Mouse (Mus musculus): ENCODE measurements at regions not wholly inside any gene's neighbourhood (a gene's known extent, or its start where the extent isn't known, plus 50 kb on each side); places are given as distances from the start of the nearest gene placed in this dataset.

DNA sequence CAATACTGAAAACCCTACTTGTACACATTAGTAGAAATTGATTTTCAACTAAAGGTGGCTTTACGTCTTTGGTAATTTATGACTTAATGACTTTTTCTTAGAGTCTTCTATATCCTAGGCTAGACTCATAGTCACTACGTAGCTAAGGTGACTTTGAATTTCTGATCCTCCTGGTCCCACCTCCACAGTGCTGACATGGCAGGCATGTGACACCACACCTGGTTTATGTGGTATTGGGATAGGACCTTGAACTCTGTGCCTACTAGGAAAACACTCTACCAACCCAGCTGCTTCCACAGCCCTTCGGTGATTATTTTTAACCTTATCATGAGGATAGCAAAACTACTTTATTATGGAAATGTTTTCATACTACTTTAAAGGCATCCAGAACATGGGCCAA lies 51.5 kb upstream of the D7Ertd443e start:
- DNase-seq (ENCODE audit: low spot score in 2 of 2): no peak

GRCm38 (mm10) chr7:134439281-134439680 lies 53.8 kb upstream of the D7Ertd443e start:
- DNase-seq (ENCODE audit: low spot score in 2 of 2): no peak

- no peak for DNase-seq (ENCODE audit: low spot score in 2 of 2)
Measured at GRCm38 (mm10) chr7:134445008-134445806, 59.7 kb upstream of the D7Ertd443e start.

DNA sequence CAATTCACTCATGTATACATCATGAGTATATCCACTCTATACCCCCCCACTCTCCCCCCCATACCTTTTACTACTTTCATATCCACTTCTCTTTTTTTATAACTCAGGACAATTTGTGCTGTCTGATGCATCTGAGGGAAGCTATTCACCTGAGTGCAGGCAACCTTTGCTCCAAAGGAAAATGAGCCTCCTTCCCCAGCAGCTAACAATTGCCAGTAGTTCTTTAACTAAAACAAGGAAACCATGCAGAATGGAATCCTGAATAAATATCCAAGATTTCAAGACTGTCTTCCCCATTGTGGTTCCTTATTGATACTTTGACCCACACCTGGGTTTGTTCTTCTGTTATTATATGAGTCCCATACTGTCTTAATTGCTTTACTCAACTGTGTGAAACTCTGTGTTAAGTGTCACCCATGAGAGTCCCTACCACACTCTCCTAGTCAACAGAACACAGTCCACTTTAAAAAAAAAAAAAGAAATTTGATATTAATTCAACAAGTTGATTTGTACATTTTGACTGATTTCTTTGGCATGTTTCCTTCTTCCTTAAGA lies 62.3 kb upstream of the D7Ertd443e start:
- no peak for DNase-seq (ENCODE audit: low spot score in 2 of 2)

GRCm38 (mm10) chr7:134448831-134449230 lies 63.4 kb upstream of the D7Ertd443e start:
- DNase-seq (ENCODE audit: low spot score in 2 of 2): no peak

- DNase-seq (ENCODE audit: low spot score in 2 of 2): no peak
Measured at GRCm38 (mm10) chr7:134462677-134463076, 77.2 kb upstream of the D7Ertd443e start.

DNA sequence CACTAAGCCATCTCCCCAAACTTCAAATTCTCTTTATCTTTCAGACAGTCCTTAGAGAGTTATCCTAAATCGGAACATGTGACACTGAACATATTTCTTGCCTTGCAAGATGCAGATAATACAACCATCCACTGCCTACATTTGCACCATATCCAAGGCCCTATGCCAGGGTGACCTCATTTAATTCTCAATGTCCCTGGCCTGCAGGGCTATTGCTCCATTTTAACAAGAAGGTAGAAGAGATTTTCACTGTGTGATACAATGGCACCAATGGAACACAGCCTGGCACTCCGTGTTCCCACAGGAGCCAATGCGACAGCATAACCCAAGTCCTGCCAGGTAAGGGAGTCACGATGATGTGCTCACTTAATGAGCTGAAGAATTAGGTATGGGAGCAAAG lies 77.9 kb upstream of the D7Ertd443e start:
- no peak for DNase-seq (ENCODE audit: low spot score in 2 of 2)

- no peak for DNase-seq (ENCODE audit: low spot score in 2 of 2)
Measured at GRCm38 (mm10) chr7:134467216-134467615, 81.8 kb upstream of the D7Ertd443e start.

GRCm38 (mm10) chr7:134471286-134471685 lies 85.8 kb upstream of the D7Ertd443e start:
- DNase-seq (ENCODE audit: low spot score in 2 of 2): no peak

DNA sequence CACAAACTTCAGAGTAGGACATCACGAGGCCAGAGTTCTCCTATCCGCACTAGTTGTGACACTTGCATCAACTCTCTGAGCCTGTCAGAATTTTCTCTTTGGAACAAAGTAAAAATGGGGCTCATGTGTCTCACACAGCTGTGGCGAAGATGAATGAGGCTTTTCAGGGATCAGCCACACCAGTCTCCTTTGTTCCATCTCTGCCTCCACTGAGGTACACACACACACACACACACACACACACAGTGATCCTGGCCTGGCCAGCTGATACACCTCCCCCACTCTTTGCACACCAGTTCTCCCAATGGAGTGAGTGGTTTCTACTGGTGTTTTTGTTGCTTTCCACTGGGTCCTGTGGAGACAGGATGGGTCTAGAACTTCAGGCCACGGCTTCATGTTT lies 105.9 kb upstream of the D7Ertd443e start:
- DNase-seq (ENCODE audit: low spot score in 2 of 2): no peak

DNA sequence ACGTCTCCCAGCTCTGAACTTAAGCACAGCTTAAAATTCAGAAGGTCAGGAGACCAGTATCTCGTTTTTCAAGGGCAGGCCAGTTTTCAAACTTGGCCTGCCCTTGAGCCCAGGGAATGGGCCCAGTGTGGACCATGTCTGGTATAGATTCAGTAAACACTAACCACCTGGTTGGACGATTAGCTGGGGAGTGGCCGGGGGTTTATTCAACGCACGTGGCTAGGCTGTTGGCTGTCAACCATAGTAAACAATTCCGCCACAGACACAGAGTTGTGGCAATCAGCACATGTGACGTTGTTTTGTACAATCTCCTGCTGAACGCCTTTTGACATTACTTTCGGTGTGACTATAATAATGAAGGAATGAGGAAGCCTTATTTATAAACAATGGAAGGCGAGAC lies 111.8 kb upstream of the D7Ertd443e start:
- no peak for DNase-seq (ENCODE audit: low spot score in 2 of 2)

DNA sequence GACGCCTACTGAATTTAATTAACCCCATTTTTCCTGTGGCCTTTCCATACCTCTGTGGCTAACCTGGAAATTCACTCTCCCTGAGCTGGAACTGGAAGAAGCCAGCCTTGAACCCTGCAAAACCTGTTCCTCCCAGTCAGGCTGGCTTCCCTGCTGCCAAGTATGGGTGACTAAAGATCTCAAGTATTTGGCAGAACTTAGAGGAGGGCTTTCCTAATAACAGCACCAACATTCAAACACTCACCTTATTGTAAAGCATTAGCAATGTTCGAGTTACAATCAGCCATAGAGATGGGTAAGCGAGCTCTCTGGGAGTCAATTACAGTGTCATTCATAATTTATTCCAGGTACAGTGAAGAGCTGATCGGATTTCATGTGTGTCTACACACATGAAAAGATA lies 112.4 kb upstream of the D7Ertd443e start:
- no peak for DNase-seq (ENCODE audit: low spot score in 2 of 2)

- DNase-seq (ENCODE audit: low spot score in 2 of 2): no peak
Measured at GRCm38 (mm10) chr7:134498716-134499115, 113.3 kb upstream of the D7Ertd443e start.

DNA sequence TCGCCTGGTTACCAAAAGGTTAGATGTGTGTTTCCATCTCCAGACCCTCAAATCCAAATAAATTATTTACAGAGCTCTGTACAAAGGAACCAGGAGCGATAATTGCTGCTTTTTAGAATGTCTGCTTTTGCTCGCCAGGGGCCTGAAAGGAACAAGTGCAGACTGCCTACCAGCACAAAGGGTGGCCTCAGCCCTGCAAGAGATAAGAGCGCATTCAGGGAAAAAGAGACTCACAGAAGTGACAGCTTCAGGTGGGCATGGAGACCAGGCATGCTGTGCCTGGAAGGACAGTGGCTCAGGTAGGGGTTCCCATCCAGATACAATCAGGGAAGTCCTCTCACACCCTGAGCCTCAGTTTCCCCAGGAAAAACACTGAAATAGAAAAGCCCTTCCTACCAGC lies 114.0 kb upstream of the D7Ertd443e start:
- no peak for DNase-seq (ENCODE audit: low spot score in 2 of 2)

DNA sequence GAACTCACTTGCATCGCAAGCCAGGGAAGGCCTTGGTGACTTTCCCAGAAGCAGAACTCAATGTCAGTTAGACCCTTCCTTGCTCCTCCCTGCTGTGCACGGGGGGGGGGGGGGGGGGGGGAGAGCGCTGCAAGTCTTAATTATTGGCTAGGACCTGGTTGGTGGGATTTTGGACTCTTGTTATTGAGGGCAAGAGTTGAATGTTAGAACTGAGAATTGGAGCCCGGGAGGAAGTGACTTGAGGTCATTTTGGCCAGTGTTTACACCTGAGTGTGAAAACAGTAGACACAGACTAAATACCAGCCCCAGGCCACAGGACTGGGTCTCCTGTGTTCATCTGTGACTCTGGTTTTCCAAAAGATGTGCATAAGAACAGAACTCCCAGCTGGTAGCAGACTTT lies 114.7 kb upstream of the D7Ertd443e start:
- DNase-seq (ENCODE audit: low spot score in 2 of 2): no peak

- no peak for DNase-seq (ENCODE audit: low spot score in 2 of 2)
Measured at GRCm38 (mm10) chr7:134501079-134501478, 115.6 kb upstream of the D7Ertd443e start.

DNA sequence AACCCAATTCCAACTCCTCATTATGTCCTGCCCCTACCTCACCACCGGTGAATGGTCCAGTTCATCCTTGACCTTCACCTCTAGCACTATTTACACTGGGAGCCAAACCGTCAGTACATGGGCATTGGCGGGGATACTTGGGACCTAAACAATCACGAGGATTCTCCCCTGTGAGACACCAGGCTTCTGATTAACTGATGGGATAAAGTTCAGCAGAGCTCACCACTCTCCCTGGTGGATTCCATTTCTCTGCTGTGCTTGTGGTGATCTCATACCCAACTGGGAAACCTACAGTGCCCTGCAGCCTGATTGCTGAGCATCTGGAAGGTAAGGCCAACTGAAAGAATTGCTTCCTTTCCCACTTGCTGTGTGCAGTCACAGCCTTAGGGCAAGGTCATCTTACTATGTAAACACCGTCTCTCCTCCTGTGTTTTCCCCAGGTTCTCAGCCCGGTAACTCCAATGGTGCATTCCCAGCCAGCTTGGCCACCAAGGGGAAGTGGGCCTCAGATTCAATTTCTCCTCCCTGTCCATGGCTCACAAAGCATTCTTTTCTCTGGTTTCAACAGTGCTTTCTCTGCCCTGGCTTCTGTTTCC lies 125.0 kb upstream of the D7Ertd443e start:
- no peak for DNase-seq (ENCODE audit: low spot score in 2 of 2)

DNA sequence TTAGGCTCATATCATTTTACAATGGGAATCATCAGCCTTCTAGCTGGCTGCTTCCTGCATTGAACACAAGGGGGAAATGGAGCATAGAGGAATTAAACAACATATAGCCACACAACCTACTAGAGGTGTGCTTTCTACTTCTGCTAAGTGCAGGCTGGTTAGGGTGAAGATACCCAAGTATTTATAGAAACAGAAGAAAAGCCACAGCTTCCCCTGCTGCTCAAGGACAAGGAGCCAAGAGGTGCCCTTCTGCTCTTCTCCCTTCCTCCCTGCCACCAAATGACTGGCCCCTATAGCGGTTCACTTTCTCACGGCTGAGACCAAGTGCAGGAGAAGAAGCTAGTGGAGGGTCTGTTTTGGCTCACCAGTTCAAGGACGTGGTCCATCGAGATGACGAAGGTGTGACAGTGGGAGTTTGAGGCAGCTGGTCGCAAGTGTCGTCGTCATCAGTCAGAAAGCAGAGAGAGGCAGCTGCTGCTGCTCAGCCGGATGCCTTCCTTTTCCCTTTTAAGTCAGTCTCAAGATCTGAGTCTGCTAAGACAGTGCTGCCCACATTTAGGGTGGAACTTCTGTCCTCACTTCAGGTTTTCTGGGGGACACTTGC lies 134.0 kb upstream of the D7Ertd443e start:
- DNase-seq (ENCODE audit: low spot score in 2 of 2): no peak

GRCm38 (mm10) chr7:134523897-134524296 lies 138.4 kb upstream of the D7Ertd443e start:
- no peak for DNase-seq (ENCODE audit: low spot score in 2 of 2)

- no peak for DNase-seq (ENCODE audit: low spot score in 2 of 2)
Measured at GRCm38 (mm10) chr7:134525041-134525440, 139.6 kb upstream of the D7Ertd443e start.

- no peak for DNase-seq (ENCODE audit: low spot score in 2 of 2)
Measured at GRCm38 (mm10) chr7:134525461-134525860, 140.0 kb upstream of the D7Ertd443e start.

- no peak for DNase-seq (ENCODE audit: low spot score in 2 of 2)
Measured at GRCm38 (mm10) chr7:134527351-134527750, 141.9 kb upstream of the D7Ertd443e start.

- no peak for DNase-seq (ENCODE audit: low spot score in 2 of 2)
Measured at GRCm38 (mm10) chr7:134528026-134528425, 142.4 kb upstream of the Dock1 start.

Measured in frontal cortex, postnatal 25 days (tissue).